Mouse (Mus musculus) urinary bladder, adult 18-20 months (tissue): ENCODE measurements around the gene Ankrd34b.
A peak's percentile ranks its signal among the peaks of the same experiment; 100 is the strongest.

ENCODE experiments used
- DNase-seq, 2 experiments: peaks; one replicate each; pipeline ENCODE4 v3.0.0; 2022; ENCODE audit warnings: low spot score in 2 of 2, mixed read lengths in 2 of 2

The Ankrd34b gene

DNA sequence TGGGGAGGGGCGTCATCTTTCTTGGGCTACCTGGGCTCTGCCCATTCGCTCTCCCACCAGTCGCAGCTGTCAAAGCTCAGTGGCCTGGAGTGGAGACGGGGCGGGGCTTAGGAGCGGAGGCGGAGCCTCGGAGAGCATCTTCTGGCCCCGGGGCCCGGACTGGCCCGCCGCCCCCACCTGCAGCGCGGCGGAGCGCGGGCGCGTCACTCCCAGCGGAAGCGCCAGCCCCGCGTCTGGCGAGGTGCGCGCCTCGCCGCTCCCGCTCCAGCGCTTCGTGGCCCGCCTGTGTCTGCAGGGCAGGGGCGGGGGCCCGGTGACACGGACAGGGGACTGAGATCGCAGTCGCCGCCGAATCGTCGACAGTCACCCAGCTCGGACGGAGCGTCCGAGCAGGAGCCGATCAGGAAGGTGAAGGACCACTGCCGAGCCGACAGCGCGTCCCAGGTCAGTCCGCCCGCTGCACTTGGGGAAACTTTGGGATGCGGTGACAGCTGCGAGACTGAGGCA is at the start of gene Ankrd34b:
Ankrd34b (plus strand) TSS at position 139 of the 507 bp plus-strand sequence.
- DNase-seq: peak in 1 of 2 experiments; percentile 8

DNA sequence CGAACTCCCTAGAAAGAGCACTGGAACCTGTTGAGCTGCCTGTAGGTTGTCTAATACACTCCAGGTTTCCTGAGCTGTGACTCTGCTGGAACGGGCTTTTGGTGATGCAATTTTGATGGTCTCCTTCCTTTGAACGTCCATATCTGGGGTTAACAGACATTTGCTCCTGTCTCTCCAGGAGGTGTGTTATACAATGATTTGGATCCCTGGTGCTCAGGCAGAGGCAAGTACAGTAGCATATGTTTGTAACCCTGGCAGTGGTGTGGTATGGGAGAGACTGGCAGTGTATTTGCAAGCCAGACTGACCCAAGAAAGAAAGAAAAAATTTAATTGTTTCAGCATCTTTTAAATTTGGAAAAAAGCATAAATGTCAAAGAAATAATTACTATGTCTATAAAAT is 38.3 kb upstream of the Ankrd34b start:
- DNase-seq: no peak

DNA sequence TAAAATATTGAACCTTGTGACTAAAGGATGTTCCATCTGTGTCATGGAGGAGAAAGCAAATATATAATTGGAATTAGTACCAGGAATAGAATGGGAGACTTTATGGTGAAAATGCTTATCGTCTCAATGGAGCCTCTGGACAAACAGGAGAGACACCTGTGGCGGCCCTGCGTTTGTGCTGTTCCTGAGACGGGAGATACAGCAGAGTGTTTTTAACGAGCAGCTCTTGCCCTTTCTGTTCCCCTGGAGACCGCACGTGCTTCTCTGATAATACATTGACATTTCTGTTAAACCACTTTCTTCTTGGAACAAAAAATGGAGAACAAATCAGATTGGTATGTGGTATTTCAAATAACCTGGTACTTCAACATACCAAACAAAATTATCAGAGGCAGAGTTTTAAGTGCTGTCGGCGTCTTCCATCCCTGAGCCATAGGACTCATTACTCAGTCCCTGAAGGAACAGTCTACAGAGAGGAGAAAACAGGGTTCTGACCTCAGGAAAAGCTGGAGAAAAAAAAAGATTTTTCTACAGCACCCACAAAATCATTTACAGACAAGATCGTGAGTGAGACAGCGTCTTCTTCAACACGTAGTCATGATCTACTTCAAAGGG is 32.5 kb upstream of the Ankrd34b start:
- DNase-seq: no peak

DNA sequence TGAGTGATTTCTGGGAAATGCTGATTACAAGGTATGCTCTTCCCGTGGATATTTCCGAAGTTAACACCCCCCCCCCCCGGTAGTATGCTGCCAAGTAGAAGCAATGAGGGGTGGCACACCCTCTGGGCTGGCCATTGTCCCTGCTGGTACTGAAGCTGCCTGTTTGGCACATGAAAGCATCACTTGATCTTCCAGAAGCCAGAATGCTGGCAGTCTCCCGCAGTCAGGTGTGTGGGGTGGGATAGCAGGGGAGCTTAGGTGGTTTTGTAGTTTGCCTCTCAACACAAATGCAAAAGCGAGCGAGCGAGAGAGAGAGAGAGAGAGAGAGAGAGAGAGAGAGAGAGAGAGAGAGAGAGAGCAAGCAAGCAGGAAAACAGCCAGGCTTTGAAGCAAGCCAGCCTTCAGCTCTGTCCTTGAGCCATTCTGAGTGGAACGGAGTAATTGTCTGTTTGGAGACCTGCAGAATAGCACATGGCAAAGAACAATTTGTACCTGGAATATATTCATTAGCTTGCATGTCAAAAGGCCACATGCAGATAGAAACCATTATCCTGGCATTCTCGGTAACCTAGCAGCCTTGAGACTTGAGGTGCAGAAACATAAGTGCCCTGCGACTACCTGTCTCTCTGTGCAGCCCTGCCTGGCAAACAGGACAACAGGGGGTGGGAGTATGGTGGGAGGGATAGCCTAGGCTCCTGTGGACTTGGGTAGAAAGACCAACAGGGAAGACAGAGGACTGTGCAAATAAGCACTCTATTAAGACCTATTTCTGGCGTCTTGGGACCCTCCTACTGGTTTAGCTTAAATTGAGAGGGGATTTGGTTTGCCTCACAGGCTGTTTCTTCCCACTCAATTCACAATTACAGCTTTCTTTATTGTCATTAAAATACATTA is 27.0 kb upstream of the Ankrd34b start:
- DNase-seq: no peak

DNA sequence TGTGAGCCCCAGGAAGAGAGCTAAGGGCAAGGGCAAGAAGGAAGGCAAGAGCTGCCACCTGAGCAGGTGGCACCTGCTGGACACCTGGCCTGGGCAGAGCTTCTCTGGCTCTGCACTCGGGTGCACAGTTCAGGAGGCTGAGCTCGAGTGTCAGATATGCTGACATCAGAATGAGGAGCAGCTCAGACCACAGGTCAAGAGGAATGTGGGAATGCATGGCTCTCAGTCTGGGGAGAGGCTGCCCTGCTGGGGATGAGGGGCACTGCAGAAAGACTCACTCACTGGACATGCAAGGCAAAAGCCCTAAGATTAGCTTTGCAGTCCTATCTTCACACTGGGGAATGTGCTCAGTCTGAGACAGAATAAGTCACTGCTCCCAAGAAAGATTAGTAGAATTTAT is 23.6 kb upstream of the Ankrd34b start:
- no peak for DNase-seq

DNA sequence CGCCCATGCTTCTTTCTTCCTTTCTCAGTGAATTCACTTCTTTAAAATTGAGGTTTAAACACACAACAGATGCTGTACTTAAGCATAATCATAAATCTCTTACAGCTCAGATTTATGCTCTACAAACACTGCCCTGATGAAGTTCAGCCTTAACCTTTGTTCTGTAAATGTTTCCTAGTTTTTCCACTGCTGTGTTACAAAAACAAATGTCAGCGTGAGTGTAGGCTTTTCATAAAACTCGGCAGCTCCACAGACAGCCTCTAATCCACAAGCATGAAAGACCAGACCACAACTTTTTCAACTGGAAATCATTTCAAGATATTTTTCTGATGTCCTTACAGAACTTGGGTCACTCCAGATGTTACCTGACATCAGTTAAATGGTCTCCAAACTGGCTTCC is 22.2 kb upstream of the Ankrd34b start:
- DNase-seq: no peak

DNA sequence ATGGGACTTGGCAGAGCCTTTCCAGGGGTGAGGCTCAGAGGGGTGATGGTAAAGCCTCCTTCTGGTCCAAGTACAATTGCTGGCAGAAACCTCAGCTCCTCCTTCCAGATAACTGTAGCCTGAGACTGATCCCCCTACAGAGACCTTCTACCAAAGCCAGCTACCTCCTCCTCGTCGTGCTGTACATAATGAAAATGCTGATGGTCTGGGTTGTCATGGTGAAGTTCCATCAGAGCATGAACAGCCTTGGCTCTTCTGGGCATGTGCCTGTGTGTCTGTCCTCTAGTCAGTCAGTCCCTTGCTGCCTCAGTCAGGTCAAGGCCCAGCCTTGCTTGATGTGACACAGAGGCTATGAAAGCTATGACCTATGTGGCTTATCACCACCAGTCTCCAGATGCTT is 15.2 kb upstream of the Ankrd34b start:
- DNase-seq: no peak

DNA sequence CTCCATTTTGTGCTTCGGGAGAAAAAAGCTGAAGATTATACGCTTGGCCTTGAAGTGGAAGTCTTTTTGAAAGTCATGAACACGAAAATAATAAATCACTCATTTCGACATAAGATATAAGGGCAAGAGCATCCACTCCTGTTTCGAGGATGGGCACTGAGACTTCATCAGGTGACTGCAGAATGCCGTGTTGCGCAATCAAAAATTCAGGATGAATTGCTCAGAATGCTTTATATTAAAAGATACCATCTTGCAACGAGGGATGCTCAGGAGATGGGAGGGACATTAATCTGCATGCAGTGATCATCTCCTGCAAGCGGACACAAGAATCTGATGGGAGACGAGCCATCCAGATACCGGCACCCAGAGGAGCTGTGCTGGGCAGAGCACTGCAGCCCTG is 6.1 kb upstream of the Ankrd34b start:
- no peak for DNase-seq

DNA sequence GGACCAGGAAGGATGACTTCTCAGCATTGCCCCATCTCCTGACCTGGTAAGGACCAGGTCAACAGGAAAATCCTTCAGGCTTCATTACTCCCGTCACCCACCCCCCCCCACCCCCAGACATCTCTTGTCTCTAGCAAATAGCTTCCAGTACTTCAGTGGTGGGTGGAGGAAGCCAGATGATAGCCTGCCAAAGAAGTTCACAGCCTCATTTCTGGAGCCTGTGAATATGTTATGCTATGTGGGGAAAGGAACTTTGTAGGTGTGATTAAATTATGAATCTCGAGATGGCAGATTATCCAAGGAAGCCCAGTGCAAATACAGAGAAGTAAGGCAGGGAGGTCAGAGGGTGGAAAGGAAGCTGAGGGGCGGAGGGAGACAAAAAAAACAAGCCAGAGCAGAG is 2.0 kb upstream of the Ankrd34b start:
- no peak for DNase-seq

DNA sequence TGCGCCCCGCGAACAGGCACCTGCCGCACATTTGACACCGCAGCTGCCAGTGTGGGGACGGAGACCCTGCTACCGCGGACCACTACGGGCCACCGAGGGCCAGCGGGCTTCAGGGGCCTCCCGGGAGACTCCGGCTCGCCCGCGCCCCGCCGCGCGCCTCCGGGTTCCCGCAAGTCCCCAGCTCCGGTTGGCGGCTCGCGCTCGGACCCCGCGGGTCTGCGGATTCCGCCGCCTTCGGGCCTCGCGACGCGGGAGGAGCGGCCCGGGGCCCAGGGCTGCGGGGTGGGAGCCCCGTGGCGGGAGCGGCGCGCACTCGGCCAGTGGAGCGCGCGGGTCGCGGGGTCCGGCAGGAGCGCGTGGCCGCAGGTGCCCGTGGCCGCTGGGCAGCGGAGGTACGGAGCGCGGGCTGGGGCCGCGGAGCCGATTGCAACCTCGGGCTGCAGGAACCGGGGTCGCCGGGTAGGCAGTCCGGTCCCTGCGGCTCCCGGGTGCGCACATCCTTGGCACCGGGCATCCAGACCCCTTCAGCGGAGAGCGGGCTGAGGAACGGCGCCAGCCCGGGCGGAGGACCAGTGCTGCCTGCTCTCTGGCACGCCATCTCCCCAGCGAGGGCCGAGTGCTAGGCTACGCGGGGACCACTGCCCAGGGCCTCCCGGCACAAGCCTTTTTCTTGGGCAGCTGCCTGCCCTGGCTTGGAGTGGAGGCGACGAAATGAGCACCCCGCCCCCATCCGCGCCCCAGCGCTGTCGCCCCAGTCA is 777 bp downstream of the Ankrd34b start:
- DNase-seq: peak in 1 of 2 experiments; percentile 4

DNA sequence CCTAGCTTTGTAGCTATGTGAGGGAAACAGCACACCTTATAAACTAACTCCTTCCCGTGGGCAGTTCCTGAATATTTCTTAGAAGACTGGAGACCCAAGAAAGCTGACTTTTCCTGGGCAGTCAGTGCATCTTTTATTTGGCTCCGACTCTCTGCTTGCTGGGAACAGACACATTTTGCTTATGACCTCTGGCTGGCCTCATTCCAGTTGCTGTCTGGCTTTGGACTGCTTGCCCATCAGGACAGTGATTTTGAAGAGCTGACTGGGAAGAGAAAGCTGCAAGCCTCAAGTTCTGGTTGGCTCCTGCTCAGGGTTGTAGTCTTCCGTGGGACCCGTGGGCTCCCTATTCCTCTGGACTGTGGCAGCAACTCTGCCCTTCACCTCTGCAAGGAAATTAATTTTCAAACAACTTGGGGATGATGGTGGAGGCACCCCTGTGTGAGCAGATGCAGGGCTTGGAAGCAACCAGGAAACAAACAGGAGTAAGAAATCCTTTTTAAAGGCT is 1.7 kb downstream of the Ankrd34b start:
- DNase-seq: no peak

DNA sequence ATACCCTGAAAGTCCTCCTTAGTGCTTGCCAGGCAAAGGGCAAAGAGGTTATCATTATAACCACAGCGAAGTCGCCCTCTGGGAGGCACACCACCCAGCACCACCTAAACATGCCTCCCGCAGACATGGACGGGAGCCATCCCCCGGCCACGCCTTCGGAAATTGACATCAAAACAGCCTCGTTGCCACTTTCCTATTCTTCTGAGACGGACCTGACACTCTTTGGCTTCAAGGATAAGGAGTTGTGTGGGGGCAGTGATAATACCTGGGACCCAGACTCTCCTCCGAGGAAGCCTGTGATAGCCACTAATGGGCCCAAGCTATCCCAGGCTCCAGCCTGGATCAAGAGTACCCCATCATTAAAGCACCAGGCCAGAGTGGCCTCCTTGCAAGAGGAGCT is 13.0 kb downstream of the Ankrd34b start:
- DNase-seq: no peak

DNA sequence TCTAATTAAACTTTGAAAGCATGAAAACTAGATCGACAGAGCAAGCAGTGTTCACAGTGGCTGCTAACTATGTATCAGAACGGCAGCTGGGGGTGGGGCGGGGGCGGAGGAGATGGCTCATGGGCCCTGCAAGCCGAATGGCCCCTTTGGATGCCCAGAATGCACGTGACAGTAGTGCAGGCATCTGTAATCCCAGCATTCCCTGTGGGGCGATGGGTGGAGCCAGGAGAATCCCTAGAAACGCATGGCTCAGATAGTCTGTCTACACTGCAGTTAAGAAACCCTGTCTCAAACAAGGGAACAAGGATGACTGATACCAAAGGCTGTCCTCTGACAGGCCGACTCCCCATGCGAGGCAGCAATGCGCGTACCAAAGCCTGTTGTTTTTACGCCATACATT is 14.6 kb downstream of the Ankrd34b start:
- DNase-seq: no peak

DNA sequence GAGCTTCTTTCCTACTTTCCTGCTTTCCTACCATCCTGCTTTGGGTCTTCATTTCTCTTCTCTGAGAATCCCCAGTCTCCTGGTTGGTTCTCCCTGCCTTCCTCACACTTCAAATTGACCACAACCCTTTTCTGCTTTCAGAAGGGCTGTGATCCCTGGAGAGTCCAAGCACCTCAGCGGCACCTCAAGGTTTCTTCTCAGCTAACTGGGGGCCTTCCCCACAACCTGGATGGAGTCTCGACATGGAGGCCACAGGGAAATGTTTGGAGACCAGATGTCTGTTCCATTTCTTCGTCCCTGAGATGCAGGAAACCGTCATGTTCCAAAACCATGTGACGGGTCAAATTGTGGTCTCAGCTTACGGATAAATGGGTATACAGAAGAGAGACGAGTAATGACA is 21.2 kb downstream of the Ankrd34b start:
- no peak for DNase-seq

DNA sequence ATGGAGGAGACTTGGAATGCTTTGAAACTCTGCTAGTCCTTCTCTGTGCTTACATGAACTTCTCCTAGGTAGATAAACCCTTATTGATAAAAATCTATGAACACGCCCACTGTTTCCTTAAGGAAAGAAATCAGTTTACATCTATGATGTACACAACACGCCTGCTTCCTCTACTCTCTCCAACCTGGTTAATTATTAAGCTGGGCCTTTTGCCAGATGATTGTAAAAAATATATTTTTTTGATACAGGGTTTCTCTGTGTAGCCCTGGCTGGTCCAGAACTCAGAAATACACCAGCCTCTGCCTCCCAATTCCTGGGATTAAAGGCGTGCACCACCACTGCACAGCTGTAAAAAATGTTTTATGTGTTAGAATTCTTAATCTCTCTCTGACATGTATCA is 39.0 kb downstream of the Ankrd34b start:
- DNase-seq: no peak

DNA sequence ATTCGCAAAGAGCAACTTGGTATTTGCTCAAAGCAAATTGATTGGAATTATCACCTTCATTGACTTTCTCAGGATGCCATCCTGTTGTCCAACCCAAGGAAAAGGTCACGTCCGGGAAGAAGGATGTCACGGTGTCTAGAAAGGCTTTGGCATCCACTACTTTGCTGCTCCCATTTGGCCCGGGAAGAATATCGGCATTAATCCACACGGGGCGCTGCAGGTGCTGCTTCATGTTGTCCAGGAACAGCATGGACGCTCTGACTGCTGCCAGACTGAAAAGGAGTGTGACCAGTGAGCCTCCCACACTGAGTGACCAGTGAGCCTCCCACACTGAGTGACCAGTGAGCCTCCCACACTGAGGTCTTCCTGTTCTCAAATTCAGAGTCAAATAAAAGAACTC is 42.2 kb downstream of the Ankrd34b start:
- DNase-seq: no peak

DNA sequence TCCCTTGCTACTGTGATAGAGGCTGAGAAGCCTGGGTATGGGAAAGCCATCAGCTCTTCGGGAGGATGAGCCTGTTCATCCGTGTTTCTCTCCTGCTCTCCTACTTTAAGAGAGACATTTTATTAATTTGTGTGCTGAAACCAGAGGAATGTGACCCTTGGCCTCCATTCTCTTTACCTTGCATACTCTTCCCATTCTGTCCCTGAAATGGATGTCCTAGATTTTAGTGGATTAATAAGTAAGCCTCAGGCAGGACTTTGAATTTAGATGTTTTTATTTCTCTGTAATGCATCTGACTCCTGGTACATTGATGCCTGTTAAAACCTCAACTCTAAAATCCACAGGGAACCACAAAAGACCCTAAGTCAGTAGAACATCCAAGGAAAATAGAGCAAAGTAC is 43.7 kb downstream of the Ankrd34b start:
- no peak for DNase-seq

DNA sequence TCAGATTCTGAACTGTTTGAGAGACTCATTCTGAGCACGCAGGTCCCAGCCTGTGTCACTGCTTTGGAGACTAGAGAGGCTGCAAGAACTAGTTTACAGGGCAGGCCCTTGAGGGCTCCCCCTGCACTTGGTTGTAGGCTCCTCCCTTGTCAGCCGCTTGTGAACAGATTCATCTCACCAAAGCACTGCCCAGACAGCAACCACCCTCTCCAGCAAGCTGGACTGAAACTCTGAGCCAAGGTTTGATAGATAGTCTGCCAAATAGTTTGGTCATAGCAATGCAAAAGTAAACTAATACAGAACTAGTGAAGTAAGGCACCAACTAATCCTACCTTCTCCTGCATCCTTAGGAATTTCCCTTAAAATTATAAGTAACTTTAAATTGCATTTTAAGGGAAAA is 44.5 kb downstream of the Ankrd34b start:
- DNase-seq: no peak

DNA sequence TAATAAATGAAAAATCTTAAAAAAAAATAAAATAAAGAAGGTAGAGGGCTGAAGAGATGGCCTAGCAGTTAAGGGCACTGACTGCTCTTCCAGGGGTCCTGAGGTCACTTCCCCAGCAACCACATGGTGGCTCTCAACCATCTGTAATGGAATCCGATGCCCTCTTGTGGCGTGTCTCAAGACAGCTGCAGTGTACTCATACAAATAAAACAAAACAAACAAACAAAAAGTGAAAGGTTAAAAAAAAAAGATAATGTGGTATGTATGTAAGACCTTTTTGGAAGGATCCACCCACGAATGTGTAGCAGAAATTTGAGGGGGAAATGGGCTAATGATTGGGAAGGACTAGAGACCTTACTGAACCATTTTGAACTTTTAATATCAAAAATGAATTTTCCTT is 57.7 kb downstream of the Ankrd34b start:
- DNase-seq: no peak

DNA sequence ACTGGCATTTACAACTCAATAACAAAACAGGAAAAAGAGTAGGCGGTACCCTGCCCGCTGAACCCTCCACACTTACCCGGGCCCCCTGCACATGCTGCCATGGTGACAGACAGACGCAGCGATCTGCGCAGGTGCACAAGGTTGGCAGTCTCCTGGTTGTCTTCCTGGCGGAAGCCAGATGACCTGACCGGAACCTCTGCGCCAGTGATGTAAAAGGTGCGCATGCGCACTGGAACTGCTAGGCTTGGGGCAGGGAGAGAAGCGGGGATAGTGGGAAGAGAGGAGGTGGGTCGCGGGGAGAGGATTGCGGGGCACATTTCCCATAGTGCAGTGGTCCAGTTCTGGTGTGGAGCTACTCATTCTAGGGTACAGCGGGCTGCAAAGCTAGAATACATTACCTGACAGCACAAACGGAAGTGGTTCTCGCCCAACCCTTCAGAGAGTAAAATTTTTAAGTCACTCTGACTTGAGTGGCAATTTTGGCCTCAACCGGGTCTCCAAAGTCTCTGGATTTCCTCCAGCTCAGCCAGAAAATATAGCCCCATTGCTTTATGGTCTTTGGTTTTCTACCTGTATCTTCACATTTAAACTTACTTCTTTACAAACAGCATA is 58.3 kb downstream of the Ankrd34b start, which contains the start of gene Fam151b:
Fam151b (minus strand) TSS at position 164 of the 612 bp plus-strand sequence.
- DNase-seq: peak; percentile 79 to 80

DNA sequence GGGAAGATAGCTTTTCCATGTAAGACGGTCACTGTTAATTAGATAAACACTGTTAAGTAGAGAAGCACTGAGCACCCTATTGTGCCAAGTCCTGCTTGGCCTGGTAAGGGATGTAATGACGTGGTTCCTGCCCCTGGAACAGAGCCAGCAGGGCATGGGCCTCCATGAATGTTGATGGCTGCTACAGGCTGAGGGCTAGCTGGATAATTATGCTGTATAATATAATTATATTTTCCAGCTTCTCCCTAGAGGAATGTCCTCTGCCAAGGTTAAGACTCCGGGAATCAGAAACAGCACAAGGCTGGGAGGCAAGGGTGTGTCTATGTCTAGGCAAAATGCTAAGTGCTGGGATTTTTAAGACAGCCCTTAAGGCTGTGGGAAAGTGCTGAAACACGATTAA is 65.1 kb downstream of the Ankrd34b start:
- no peak for DNase-seq
